Mouse (Mus musculus): ENCODE measurements around the gene Zbtb17.

The Zbtb17 gene

GRCm38 (mm10) chr4:141426796-141427745 is 17.4 kb upstream of the Zbtb17 start:
- DNase-seq = no peak

- DNase-seq = no peak
Observed at GRCm38 (mm10) chr4:141427921-141428320, 16.5 kb upstream of the Zbtb17 start.

GRCm38 (mm10) chr4:141429381-141429780 is 15.1 kb upstream of the Zbtb17 start:
- no peak for DNase-seq

- peak; percentile 38 to 61 for DNase-seq
Observed at GRCm38 (mm10) chr4:141429847-141430246, 14.6 kb upstream of the Zbtb17 start.

GRCm38 (mm10) chr4:141430997-141431396 is 13.5 kb upstream of the Zbtb17 start:
- peak; percentile 58 to 77 for DNase-seq

- DNase-seq = peak in 1 of 2 experiments; percentile 15
Observed at GRCm38 (mm10) chr4:141432666-141433065, 11.8 kb upstream of the Zbtb17 start.

- peak in 1 of 2 experiments; percentile 21 for DNase-seq
Observed at GRCm38 (mm10) chr4:141433191-141433590, 11.3 kb upstream of the Zbtb17 start.

GRCm38 (mm10) chr4:141435974-141436373 is 8.5 kb upstream of the Zbtb17 start, which contains the start of gene Srarp:
TSS of gene Srarp (minus strand) at chr4:141436105.
- DNase-seq = no peak

- DNase-seq = no peak
Observed at GRCm38 (mm10) chr4:141439083-141439803, 5.2 kb upstream of the Zbtb17 start.

GRCm38 (mm10) chr4:141440877-141441276 is 3.6 kb upstream of the Zbtb17 start:
- DNase-seq = no peak

- DNase-seq = no peak
Observed at GRCm38 (mm10) chr4:141443641-141444429, 619 bp upstream of the Zbtb17 start.

GRCm38 (mm10) chr4:141445328-141445720 is 870 bp downstream of the Zbtb17 start:
- no peak for DNase-seq

- no peak for DNase-seq
Observed at GRCm38 (mm10) chr4:141446211-141446610, 1.8 kb downstream of the Zbtb17 start.

GRCm38 (mm10) chr4:141451251-141451650 is 6.8 kb downstream of the Zbtb17 start:
- DNase-seq = no peak

GRCm38 (mm10) chr4:141451916-141452450 is 7.5 kb downstream of the Zbtb17 start:
- no peak for DNase-seq

- no peak for DNase-seq
Observed at GRCm38 (mm10) chr4:141454581-141455350, 10.3 kb downstream of the Zbtb17 start.

GRCm38 (mm10) chr4:141455526-141455925 is 11.1 kb downstream of the Zbtb17 start:
- DNase-seq = no peak

- no peak for DNase-seq
Observed at GRCm38 (mm10) chr4:141456193-141456938, 11.9 kb downstream of the Zbtb17 start.

- DNase-seq = no peak
Observed at GRCm38 (mm10) chr4:141458236-141458635, 13.8 kb downstream of the Zbtb17 start.

- no peak for DNase-seq
Observed at GRCm38 (mm10) chr4:141458888-141459287, 14.4 kb downstream of the Zbtb17 start.

GRCm38 (mm10) chr4:141459766-141460165 is 15.3 kb downstream of the Zbtb17 start:
- DNase-seq = no peak
